23 mouse cellular contexts compared by ENCODE assay signal in genomic region chr1:187900756-187901155, GRCm38 (mm10).
A peak's percentile ranks its signal among the peaks of the same experiment; 100 is the strongest.
DNase-seq lines count a peak whose midpoint lies in the region; ATAC-seq and TF ChIP-seq lines count a peak whose summit lies in the region.
"Had no signal": no experiment of that assay in that cellular context is flagged by ENCODE, and none has a peak within 500 bp of the region (broad histone marks: within the 10 kb centered on the region; RNA-seq: fewer than 3 reads in every experiment).

No protein-coding gene starts in this region.

- no peak for ATAC-seq in kidney, postnatal 0 days (replicated peaks; ENCODE audit: low FRiP score, low read depth)
- 0 out of 2 replicates have a peak, but pooled peaks have one; percentile 44 for ATAC-seq in embryonic facial prominence, embryonic 11.5 days (replicated peaks; ENCODE audit: insufficient number of reproducible peaks, low FRiP score, low TSS enrichment, low read depth)
- ATAC-seq in intestine, embryonic 15.5 days: peak; percentile 21; the same call in 1 of the 2 replicates
- ATAC-seq in monocyte, adult 5-6 weeks (replicated peaks; ENCODE audit: insufficient number of reproducible peaks, low FRiP score, low TSS enrichment, poor library complexity, severe bottlenecking): no peak
- ATAC-seq: forebrain, embryonic 14.5 days; hindbrain, embryonic 16.5 days had no signal

- H3K4me3 ChIP-seq in kidney, postnatal 0 days (replicated peaks; ENCODE audit: low read depth, low read length): no peak overlapping the region
- no peak overlapping the region for H3K4me3 ChIP-seq in embryonic facial prominence, embryonic 11.5 days (ENCODE audit: low read depth, low read length)
- no peak overlapping the region for H3K4me3 ChIP-seq in intestine, embryonic 15.5 days (replicated peaks)
- no peak overlapping the region for H3K4me3 ChIP-seq in myocyte
- H3K4me3 ChIP-seq: embryonic facial prominence, embryonic 15.5 days; hindbrain, embryonic 10.5 days; limb, embryonic 10.5 days; liver, embryonic 15.5 days; midbrain, embryonic 10.5 days; stomach, embryonic 15.5 days had no signal

- no peak overlapping the region for H3K4me2 ChIP-seq in kidney, postnatal 0 days (ENCODE audit: low read length)
- no peak overlapping the region for H3K4me2 ChIP-seq in embryonic facial prominence, embryonic 11.5 days (ENCODE audit: low read depth, low read length)
- H3K4me2 ChIP-seq in intestine, embryonic 15.5 days (replicated peaks): no peak overlapping the region
- no peak overlapping the region for H3K4me2 ChIP-seq in myocyte (ENCODE audit: low read depth)
- H3K4me2 ChIP-seq: embryonic facial prominence, embryonic 15.5 days; heart, embryonic 11.5 days; liver, embryonic 15.5 days; stomach, embryonic 15.5 days had no signal

- H3K27me3 ChIP-seq in kidney, postnatal 0 days (ENCODE audit: insufficient read depth, low read length): no peaks in the 10 kb centered on the region
- H3K27me3 ChIP-seq in embryonic facial prominence, embryonic 11.5 days (ENCODE audit: control insufficient read depth, insufficient read depth, low read length): no peaks in the 10 kb centered on the region
- peaks cover 9% of the 10 kb centered on the region; the same call in 1 of the 2 replicates for H3K27me3 ChIP-seq in intestine, embryonic 15.5 days (replicated peaks)
- no peaks in the 10 kb centered on the region for H3K27me3 ChIP-seq in myocyte (ENCODE audit: control insufficient read depth, insufficient read depth, insufficient read length)
- H3K27me3 ChIP-seq: embryonic facial prominence, embryonic 15.5 days; liver, embryonic 15.5 days; stomach, embryonic 15.5 days had no signal

- 28% methylated on average over 6 of the region's 6 CpGs for WGBS in kidney, postnatal 0 days
- 49% methylated on average over 6 of the region's 6 CpGs for WGBS in embryonic facial prominence, embryonic 11.5 days
- 28% methylated on average over 6 of the region's 6 CpGs for WGBS in intestine, embryonic 15.5 days

- no peak overlapping the region for H3K9ac ChIP-seq in kidney, postnatal 0 days (ENCODE audit: low read depth, low read length)
- H3K9ac ChIP-seq in embryonic facial prominence, embryonic 11.5 days (replicated peaks; ENCODE audit: low read length): no peak overlapping the region
- no peak overlapping the region for H3K9ac ChIP-seq in intestine, embryonic 15.5 days
- H3K9ac ChIP-seq: embryonic facial prominence, embryonic 15.5 days; liver, embryonic 15.5 days; stomach, embryonic 15.5 days had no signal

- peak; percentile 18 for DNase-seq in kidney, postnatal 0 days (ENCODE audit: low spot score)
- no peak for DNase-seq in kidney, adult 18-20 months
- DNase-seq in embryonic facial prominence, embryonic 11.5 days (ENCODE audit: low spot score): peak; percentile 32
- no peak for DNase-seq in spleen, postnatal 36 days (ENCODE audit: low spot score in 2 of 2)
- DNase-seq: adrenal gland, adult 2 months; cerebellum, adult 11 months; cerebellum, postnatal 10 days; kidney, adult 11 months; liver; right cerebral cortex, postnatal 25 days; thymus, adult 2 months had no signal

- no peak for TF ChIP-seq CTCF in kidney, postnatal 0 days (IDR thresholded peaks at IDR 0.05; ENCODE audit: low read depth)

- no peaks in the 10 kb centered on the region for H3K36me3 ChIP-seq in kidney, postnatal 0 days (ENCODE audit: insufficient read depth, low read length)
- H3K36me3 ChIP-seq in embryonic facial prominence, embryonic 11.5 days (replicated peaks; ENCODE audit: control insufficient read depth, insufficient read depth, low read depth, low read length): no peaks in the 10 kb centered on the region
- no peaks in the 10 kb centered on the region for H3K36me3 ChIP-seq in intestine, embryonic 15.5 days
- no peaks in the 10 kb centered on the region for H3K36me3 ChIP-seq in myocyte (ENCODE audit: control insufficient read depth, insufficient read depth)
- H3K36me3 ChIP-seq: embryonic facial prominence, embryonic 15.5 days; hindbrain, embryonic 10.5 days; limb, embryonic 10.5 days; liver, embryonic 15.5 days; midbrain, embryonic 10.5 days; stomach, embryonic 15.5 days had no signal

- H3ac ChIP-seq in myocyte (ENCODE audit: control insufficient read depth, insufficient read length): no peak overlapping the region

- H3K79me2 ChIP-seq in myocyte (ENCODE audit: control insufficient read depth, insufficient read depth): no peaks in the 10 kb centered on the region

- no peak overlapping the region for H3K27ac ChIP-seq in kidney, postnatal 0 days
- H3K27ac ChIP-seq in embryonic facial prominence, embryonic 11.5 days (replicated peaks; ENCODE audit: low read depth, low read length): no peak overlapping the region
- H3K27ac ChIP-seq in intestine, embryonic 15.5 days: no peak overlapping the region
- H3K27ac ChIP-seq: embryonic facial prominence, embryonic 15.5 days; hindbrain, embryonic 10.5 days; limb, embryonic 10.5 days; liver, embryonic 15.5 days; midbrain, embryonic 10.5 days; stomach, embryonic 15.5 days had no signal

- no peak for TF ChIP-seq POLR2A in myocyte (IDR thresholded peaks at IDR 0.05; ENCODE audit: insufficient read length, low read depth)

- no peaks in the 10 kb centered on the region for H3K9me3 ChIP-seq in kidney, postnatal 0 days (replicated peaks; ENCODE audit: low read length)
- H3K9me3 ChIP-seq in embryonic facial prominence, embryonic 11.5 days (replicated peaks; ENCODE audit: control insufficient read depth, low read length): no peaks in the 10 kb centered on the region
- no peaks in the 10 kb centered on the region for H3K9me3 ChIP-seq in intestine, embryonic 15.5 days
- H3K9me3 ChIP-seq: embryonic facial prominence, embryonic 15.5 days; hindbrain, embryonic 10.5 days; limb, embryonic 10.5 days; liver, embryonic 15.5 days; midbrain, embryonic 10.5 days; stomach, embryonic 15.5 days had no signal

- no peaks in the 10 kb centered on the region for H3K4me1 ChIP-seq in kidney, postnatal 0 days (replicated peaks; ENCODE audit: insufficient read depth, low read length)
- H3K4me1 ChIP-seq in embryonic facial prominence, embryonic 11.5 days (ENCODE audit: control insufficient read depth, insufficient read depth, low read length): no peaks in the 10 kb centered on the region
- peaks cover 5% of the 10 kb centered on the region; the same call in 1 of the 2 replicates for H3K4me1 ChIP-seq in intestine, embryonic 15.5 days (replicated peaks)
- H3K4me1 ChIP-seq: embryonic facial prominence, embryonic 15.5 days; liver, embryonic 15.5 days; stomach, embryonic 15.5 days had no signal

TF ChIP-seq in myocyte, 11 proteins besides CTCF, POLR2A, EP300 and RAD21:
- TF ChIP-seq USF1 (IDR thresholded peaks at IDR 0.05; ENCODE audit: low read depth) (no peak), TCF12 (IDR thresholded peaks at IDR 0.05; ENCODE audit: insufficient read depth, poor library complexity, severe bottlenecking) (peak; percentile 35), MYOD1 (IDR thresholded peaks at IDR 0.05; ENCODE audit: control insufficient read depth in 1 of 3, insufficient read length in 2 of 3, low read depth in 2 of 3) (peak in 2 of 3 experiments; percentile 71 to 82), MYOG (IDR thresholded peaks at IDR 0.05; ENCODE audit: control insufficient read depth in 1 of 3, insufficient read depth in 1 of 3, insufficient read length in 2 of 3, low read depth in 2 of 3) (peak in 2 of 3 experiments; percentile 64 to 90)
TF ChIP-seq in myocyte: peak in this region for 3.

Comparison
In these comparisons a context has a peak if more than half of its experiments do, and no peak if none do; other contexts are left out.
1. DNase-seq: peak in kidney, postnatal 0 days (single experiment) and embryonic facial prominence, embryonic 11.5 days (single experiment); none in kidney, adult 18-20 months (single experiment) and spleen, postnatal 36 days (0 of 2).
2. ATAC-seq: peak in embryonic facial prominence, embryonic 11.5 days (single experiment) and intestine, embryonic 15.5 days (single experiment); none in kidney, postnatal 0 days (single experiment) and monocyte, adult 5-6 weeks (single experiment).